8 mouse cellular contexts compared by ENCODE assay signal in genomic region chr17:25830806-25831431, GRCm38 (mm10). TPM values are rescaled to one million over a fixed set of nuclear protein-coding genes. Genes with fewer than 3 reads are reported as not detected.
DNase-seq lines count a peak whose midpoint lies in the region; ATAC-seq and TF ChIP-seq lines count a peak whose summit lies in the region.

No protein-coding gene starts in this region.

- 85% methylated on average over 14 of the region's 14 CpGs for WGBS in kidney, embryonic 16.5 days
- 84% methylated on average over 14 of the region's 14 CpGs for WGBS in intestine, embryonic 15.5 days
- WGBS in midbrain, embryonic 16.5 days, result 86% methylated on average over 14 of the region's 14 CpGs

- H3K4me1 ChIP-seq in kidney, embryonic 16.5 days (ENCODE audit: insufficient read depth, low read length), result peaks cover 55% of the 10 kb centered on the region
- H3K4me1 ChIP-seq in embryonic fibroblast, embryonic 13.5 days (ENCODE audit: control insufficient read depth, insufficient read depth, low read length), result peaks cover 7% of the 10 kb centered on the region
- peaks cover 55% of the 10 kb centered on the region for H3K4me1 ChIP-seq in intestine, embryonic 15.5 days (replicated peaks)
- H3K4me1 ChIP-seq in midbrain, embryonic 16.5 days (ENCODE audit: control insufficient read depth, insufficient read depth, low read length), result peaks cover 62% of the 10 kb centered on the region

- H3K9ac ChIP-seq in kidney, embryonic 16.5 days (replicated peaks; ENCODE audit: low read length), result no peak overlapping the region
- H3K9ac ChIP-seq in intestine, embryonic 15.5 days, result peak overlapping the region; percentile 85; the same call in 1 of the 2 replicates
- H3K9ac ChIP-seq in midbrain, embryonic 16.5 days (ENCODE audit: low read depth, low read length), result no peak overlapping the region; the same call in 1 of the 2 replicates

- no peaks in the 10 kb centered on the region for H3K27me3 ChIP-seq in kidney, embryonic 16.5 days (ENCODE audit: insufficient read depth, low read length)
- H3K27me3 ChIP-seq in intestine, embryonic 15.5 days (replicated peaks), result no peaks in the 10 kb centered on the region
- H3K27me3 ChIP-seq in midbrain, embryonic 16.5 days (ENCODE audit: control insufficient read depth, insufficient read depth, low read depth, low read length), result no peaks in the 10 kb centered on the region

- TF ChIP-seq CTCF in embryonic fibroblast, embryonic 13.5 days (IDR thresholded peaks at IDR 0.05; ENCODE audit: borderline replicate concordance, insufficient read depth, low read length), result no peak

- H3K4me2 ChIP-seq in kidney, embryonic 16.5 days (replicated peaks; ENCODE audit: low read depth, low read length), result peak overlapping the region; percentile 95
- peak overlapping the region; percentile 91 for H3K4me2 ChIP-seq in intestine, embryonic 15.5 days (replicated peaks)
- peak overlapping the region; percentile 91; the same call in 1 of the 2 replicates for H3K4me2 ChIP-seq in midbrain, embryonic 16.5 days (ENCODE audit: low read length)

- no peak overlapping the region for H3K27ac ChIP-seq in kidney, embryonic 16.5 days (ENCODE audit: low read length)
- H3K27ac ChIP-seq in embryonic fibroblast, embryonic 13.5 days (ENCODE audit: insufficient read depth, low read length), result no peak overlapping the region
- peak overlapping the region; percentile 98; the same call in 1 of the 2 replicates for H3K27ac ChIP-seq in intestine, embryonic 15.5 days
- no peak overlapping the region; the same call in 1 of the 2 replicates for H3K27ac ChIP-seq in midbrain, embryonic 16.5 days (ENCODE audit: low read length)

- H3K9me3 ChIP-seq in kidney, embryonic 16.5 days (ENCODE audit: low read length), result no peaks in the 10 kb centered on the region
- H3K9me3 ChIP-seq in intestine, embryonic 15.5 days, result no peaks in the 10 kb centered on the region
- H3K9me3 ChIP-seq in midbrain, embryonic 16.5 days (replicated peaks; ENCODE audit: control insufficient read depth, low read length, poor library complexity, severe bottlenecking), result no peaks in the 10 kb centered on the region

- peak overlapping the region; percentile 82 for H3K4me3 ChIP-seq in kidney, embryonic 16.5 days (ENCODE audit: low read length)
- peak overlapping the region; percentile 86 for H3K4me3 ChIP-seq in embryonic fibroblast, embryonic 13.5 days (ENCODE audit: insufficient read depth, low read length)
- H3K4me3 ChIP-seq in intestine, embryonic 15.5 days (replicated peaks), result peak overlapping the region; percentile 83
- H3K4me3 ChIP-seq in midbrain, embryonic 16.5 days (ENCODE audit: low read depth, low read length), result no peak overlapping the region

- TF ChIP-seq POLR2A in embryonic fibroblast, embryonic 13.5 days (IDR thresholded peaks at IDR 0.05; ENCODE audit: low read depth, low read length), result peak; percentile 23; the same call in 1 of the 2 replicates

- no peak for DNase-seq in kidney, adult 18-20 months
- DNase-seq in adrenal gland, postnatal 36 days, result no peak
- DNase-seq in ovary, postnatal 36 days (ENCODE audit: low spot score), result no peak
- no peak for DNase-seq in natural killer cell, adult 2 months (ENCODE audit: low spot score in 2 of 2)

- ATAC-seq in kidney, embryonic 16.5 days (ENCODE audit: low FRiP score, low TSS enrichment), result no peak
- ATAC-seq in intestine, embryonic 15.5 days, result no peak
- no peak for ATAC-seq in midbrain, embryonic 16.5 days

- peaks cover 30% of the 10 kb centered on the region for H3K36me3 ChIP-seq in kidney, embryonic 16.5 days (ENCODE audit: insufficient read depth, low read length)
- peaks cover 17% of the 10 kb centered on the region for H3K36me3 ChIP-seq in intestine, embryonic 15.5 days
- H3K36me3 ChIP-seq in midbrain, embryonic 16.5 days (ENCODE audit: control insufficient read depth, insufficient read depth, low read length), result peaks cover 24% of the 10 kb centered on the region

RNA-seq across cellular contexts. Expression of gene Jmjd8, which starts 2.3 kb away (rescaled TPM):
- polyA plus RNA-seq in kidney, embryonic 16.5 days (2015; fragmentation: Nextera tagmentation; extraction: Ambion mirVana), result 72.3 and 73.0 TPM in 2 replicates
- 24.4 and 27.9 TPM in 2 replicates for polyA plus RNA-seq in embryonic fibroblast, embryonic 13.5 days (2011; ENCODE audit: insufficient read length, low read depth, missing spikeins)
- 45.1 and 49.4 TPM in 2 replicates for polyA plus RNA-seq in intestine, embryonic 15.5 days (2015; fragmentation: Nextera tagmentation; extraction: Ambion mirVana)
- 52.0 and 60.4 TPM in 2 replicates for polyA plus RNA-seq in midbrain, embryonic 16.5 days (2015; fragmentation: Nextera tagmentation; extraction: Ambion mirVana)
- 10 to 100 TPM; 87.8 to 93.9 TPM for total RNA-seq in adrenal gland, postnatal 36 days (2021)

RNA-seq across cellular contexts. Expression of gene Stub1, which starts 2.3 kb away (rescaled TPM):
- 387 and 393 TPM in 2 replicates for polyA plus RNA-seq in kidney, embryonic 16.5 days (2015; fragmentation: Nextera tagmentation; extraction: Ambion mirVana)
- polyA plus RNA-seq in embryonic fibroblast, embryonic 13.5 days (2011; ENCODE audit: insufficient read length, low read depth, missing spikeins), result 115 and 118 TPM in 2 replicates
- polyA plus RNA-seq in intestine, embryonic 15.5 days (2015; fragmentation: Nextera tagmentation; extraction: Ambion mirVana), result 297 and 322 TPM in 2 replicates
- polyA plus RNA-seq in midbrain, embryonic 16.5 days (2015; fragmentation: Nextera tagmentation; extraction: Ambion mirVana), result 358 and 382 TPM in 2 replicates
- 100 to 1,000 TPM; 167 to 173 TPM for total RNA-seq in adrenal gland, postnatal 36 days (2021)

RNA-seq across cellular contexts. Expression of gene Rhbdl1, which starts 6.2 kb away (rescaled TPM):
- polyA plus RNA-seq in kidney, embryonic 16.5 days (2015; fragmentation: Nextera tagmentation; extraction: Ambion mirVana), result 3.3 and 4.0 TPM in 2 replicates
- polyA plus RNA-seq in embryonic fibroblast, embryonic 13.5 days (2011; ENCODE audit: insufficient read length, low read depth, missing spikeins), result 1.8 and 2.1 TPM in 2 replicates
- 1.8 and 1.9 TPM in 2 replicates for polyA plus RNA-seq in intestine, embryonic 15.5 days (2015; fragmentation: Nextera tagmentation; extraction: Ambion mirVana)
- 59.3 and 66.1 TPM in 2 replicates for polyA plus RNA-seq in midbrain, embryonic 16.5 days (2015; fragmentation: Nextera tagmentation; extraction: Ambion mirVana)
- total RNA-seq in adrenal gland, postnatal 36 days (2021), result 10 to 100 TPM; 17.4 to 20.3 TPM

RNA-seq across cellular contexts. Expression of gene Wdr24, which starts 7.5 kb away (rescaled TPM):
- polyA plus RNA-seq in kidney, embryonic 16.5 days (2015; fragmentation: Nextera tagmentation; extraction: Ambion mirVana), result 33.1 and 35.3 TPM in 2 replicates
- 13.0 and 14.5 TPM in 2 replicates for polyA plus RNA-seq in embryonic fibroblast, embryonic 13.5 days (2011; ENCODE audit: insufficient read length, low read depth, missing spikeins)
- 25.4 and 27.7 TPM in 2 replicates for polyA plus RNA-seq in intestine, embryonic 15.5 days (2015; fragmentation: Nextera tagmentation; extraction: Ambion mirVana)
- polyA plus RNA-seq in midbrain, embryonic 16.5 days (2015; fragmentation: Nextera tagmentation; extraction: Ambion mirVana), result 32.7 and 33.5 TPM in 2 replicates
- total RNA-seq in adrenal gland, postnatal 36 days (2021), result 10 to 100 TPM; 16.6 to 20.8 TPM

RNA-seq across cellular contexts. Expression of gene Gm20683, which starts 10.6 kb away (rescaled TPM):
- 4.0 and 4.3 TPM in 2 replicates for polyA plus RNA-seq in kidney, embryonic 16.5 days (2015; fragmentation: Nextera tagmentation; extraction: Ambion mirVana)
- 0.63 TPM in 1 of 2 replicates, not detected in the other for polyA plus RNA-seq in embryonic fibroblast, embryonic 13.5 days (2011; ENCODE audit: insufficient read length, low read depth, missing spikeins)
- 1.1 and 2.4 TPM in 2 replicates for polyA plus RNA-seq in intestine, embryonic 15.5 days (2015; fragmentation: Nextera tagmentation; extraction: Ambion mirVana)
- 11.8 and 14.5 TPM in 2 replicates for polyA plus RNA-seq in midbrain, embryonic 16.5 days (2015; fragmentation: Nextera tagmentation; extraction: Ambion mirVana)
- total RNA-seq in adrenal gland, postnatal 36 days (2021), result 10 to 100 TPM in 1 of 2 experiments, 1 to 10 TPM in 1; 9.5 to 13.3 TPM

Comparison
In these comparisons a context has a peak if more than half of its experiments do, and no peak if none do; other contexts are left out.
1. RNA of gene Rhbdl1, which starts 6.2 kb away (polyA plus RNA-seq): 59.3 to 66.1 TPM in midbrain, embryonic 16.5 days; 3.3 to 4.0 TPM in kidney, embryonic 16.5 days, 1.8 to 1.9 TPM in intestine, embryonic 15.5 days and 1.8 to 2.1 TPM in embryonic fibroblast, embryonic 13.5 days; every median in the first group is over 10 times any median in the second.
2. Peak in every context shown above with its lines, with median percentiles within 50 percentile points of each other: H3K4me2 ChIP-seq.